Mouse (Mus musculus) cerebellum, adult 2 months (tissue): Measurements from ENCODE around the gene Actg1.

Source experiments
- CTCF ChIP-seq: fragments of 200-500 bp; IDR thresholded peaks from 2 replicates; pipeline ENCODE4 v1.5.1; 2011; ENCODE audit warnings: low read depth, mild to moderate bottlenecking, control low read depth, low read length, moderate library complexity, borderline replicate concordance; ENCODE audit not compliant: insufficient read depth
- POLR2A ChIP-seq: fragments of 200-500 bp; IDR thresholded peaks from 2 replicates; pipeline ENCODE4 v1.6.1; 2011; ENCODE audit warnings: low read length, control low read depth, borderline replicate concordance; ENCODE audit not compliant: insufficient read depth

GRCm38 (mm10) chr11:120338786-120339185, 9.6 kb downstream of the Actg1 start:
- TF ChIP-seq CTCF (no peak), POLR2A (no peak)
